Mouse (Mus musculus) limb, embryonic 13.5 days (tissue): ENCODE results near the gene Lysmd3. TPM values are rescaled to one million over a fixed set of nuclear protein-coding genes. Genes with fewer than 3 reads are reported as not detected.
"Not testable (repeated sequence)": the region's sequence is repeated elsewhere in the genome, so short reads cannot be mapped to it uniquely, and the experiment has no call there.

Experiments
- ATAC-seq: fragments of 200-750 bp; cut with Nextera tagmentation; 2 replicates; pipeline ENCODE4 v1.8.0; 2017; ENCODE audit warnings: low read depth, moderate number of reproducible peaks, moderate TSS enrichment; ENCODE audit not compliant: low FRiP score
- H3K27ac ChIP-seq: fragments of 300-500 bp; sonication (generic); 2 replicates; pipeline ENCODE4 v1.5.1; 2015; ENCODE audit warnings: inconsistent platforms, mild to moderate bottlenecking, moderate library complexity
- H3K27me3 ChIP-seq: fragments of 300-500 bp; sonication (generic); 2 replicates; pipeline ENCODE4 v1.6.1; 2015; ENCODE audit warnings: mild to moderate bottlenecking, inconsistent platforms
- H3K36me3 ChIP-seq: fragments of 300-500 bp; sonication (generic); 2 replicates; pipeline ENCODE4 v1.6.1; 2015; ENCODE audit warnings: inconsistent platforms, mild to moderate bottlenecking, moderate library complexity
- H3K4me1 ChIP-seq: fragments of 300-500 bp; sonication (generic); 2 replicates; pipeline ENCODE4 v1.6.1; 2015; ENCODE audit warnings: inconsistent platforms
- H3K4me2 ChIP-seq: fragments of 300-500 bp; sonication (generic); replicated peaks from 2 replicates; pipeline ENCODE4 v1.6.1; 2015; ENCODE audit warnings: inconsistent platforms, mild to moderate bottlenecking, moderate library complexity
- H3K4me3 ChIP-seq: fragments of 300-500 bp; sonication (generic); 2 replicates; pipeline ENCODE4 v1.5.1; 2015; ENCODE audit warnings: moderate library complexity, mild to moderate bottlenecking, inconsistent platforms
- H3K9ac ChIP-seq: fragments of 300-500 bp; sonication (generic); 2 replicates; pipeline ENCODE4 v1.6.1; 2015; ENCODE audit warnings: mild to moderate bottlenecking, inconsistent platforms
- H3K9me3 ChIP-seq: fragments of 300-500 bp; sonication (generic); 2 replicates; pipeline ENCODE4 v1.6.1; 2016; ENCODE audit warnings: inconsistent platforms
- WGBS: fragments of 180-500 bp; shearing (Covaris S2); methylation state at CpG from one replicate; pipeline ENCODE4 v1.1.7; 2015; 5-methylcytosine and 5-hydroxymethylcytosine counted together
- polyA plus RNA-seq: library from polyadenylated mRNA; unstranded; fragments of >200 nt; fragmentation: Nextera tagmentation; extraction: Ambion mirVana; gene quantifications from 2 replicates; pipeline ENCODE4 v1.2.1, GENCODE M21; 2015

The Lysmd3 gene
- polyA plus RNA-seq, 1 experiment from 2014 or later, result 31.2 TPM

DNA sequence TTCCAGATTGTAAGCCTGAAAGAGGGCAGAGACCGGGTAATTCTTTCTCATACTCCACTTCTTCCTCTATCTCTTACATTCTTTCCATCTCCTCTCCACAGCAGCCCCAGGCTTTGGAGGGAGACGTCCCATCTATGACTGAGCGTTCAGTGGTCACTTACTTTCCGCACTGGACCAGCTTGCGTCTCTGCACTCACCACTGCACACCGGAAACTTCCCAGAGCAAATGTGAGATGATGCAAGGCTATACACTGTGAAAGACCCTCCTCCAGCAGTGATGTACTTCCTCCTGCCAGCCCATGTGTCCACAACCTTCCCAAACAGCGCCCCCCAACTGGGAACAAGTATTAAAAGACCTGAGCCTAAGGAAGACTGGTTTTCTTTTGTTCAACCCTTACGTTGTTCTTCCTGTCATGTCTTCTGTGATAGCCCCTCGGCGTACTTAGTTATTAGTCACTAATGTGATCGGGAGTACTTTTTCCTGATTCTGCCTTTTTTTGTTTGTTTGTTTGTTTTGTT is 13.4 kb upstream of the Lysmd3 start:
- no peaks in the 10 kb centered on the region for H3K27me3 ChIP-seq
- ATAC-seq, result no peak
- no peaks in the 10 kb centered on the region for H3K36me3 ChIP-seq
- no peak overlapping the region for H3K4me2 ChIP-seq
- H3K9ac ChIP-seq, result no peak overlapping the region
- no peak overlapping the region for H3K27ac ChIP-seq
- WGBS, result 89% methylated on average over 11 of the region's 11 CpGs
- H3K4me3 ChIP-seq, result no peak overlapping the region
- H3K9me3 ChIP-seq, result no peaks in the 10 kb centered on the region
- H3K4me1 ChIP-seq, result no peaks in the 10 kb centered on the region

- Histone ChIP-seq H3K27me3 (no peaks in the 10 kb centered on the region), H3K4me3 (no peak overlapping the region), H3K9ac (no peak overlapping the region), H3K27ac (no peak overlapping the region), H3K4me2 (no peak overlapping the region), H3K36me3 (no peaks in the 10 kb centered on the region), H3K9me3 (no peaks in the 10 kb centered on the region), H3K4me1 (no peaks in the 10 kb centered on the region)
- WGBS, result 83% methylated on average over 6 of the region's 6 CpGs
- no peak for ATAC-seq
Measured at GRCm38 (mm10) chr13:81646348-81646747, 11.1 kb upstream of the Lysmd3 start.

DNA sequence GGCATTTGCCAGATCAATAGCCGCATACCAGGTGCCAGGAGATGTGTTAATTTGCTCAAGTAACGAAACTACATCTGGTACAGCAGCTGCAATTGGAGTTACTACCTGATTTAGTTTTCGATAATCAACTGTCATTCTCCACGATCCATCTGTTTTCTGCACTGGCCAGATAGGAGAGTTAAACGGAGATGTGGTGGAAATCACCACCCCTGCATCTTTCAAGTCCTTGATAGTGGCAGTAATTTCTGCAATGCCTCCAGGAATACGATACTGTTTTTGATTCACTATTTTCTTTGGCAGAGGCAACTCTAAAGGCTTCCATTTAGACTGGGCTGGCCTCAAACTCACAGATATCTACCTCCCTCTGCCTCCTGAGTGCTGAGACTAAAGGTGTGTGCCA is 7.1 kb upstream of the Lysmd3 start:
- WGBS, result 79% methylated on average over 5 of the region's 6 CpGs
- not testable (repeated sequence) for H3K36me3 ChIP-seq, ATAC-seq

GRCm38 (mm10) chr13:81656091-81656850 is 1.2 kb upstream of the Lysmd3 start:
- H3K9me3 ChIP-seq, result no peaks in the 10 kb centered on the region
- H3K4me2 ChIP-seq, result no peak overlapping the region; the same call in 1 of the 2 replicates
- WGBS, result 38% methylated on average over 14 of the region's 14 CpGs
- H3K9ac ChIP-seq, result no peak overlapping the region
- no peak overlapping the region for H3K27ac ChIP-seq
- H3K36me3 ChIP-seq, result no peaks in the 10 kb centered on the region
- no peak overlapping the region for H3K4me3 ChIP-seq
- H3K4me1 ChIP-seq, result peaks cover 14% of the 10 kb centered on the region
- no peaks in the 10 kb centered on the region for H3K27me3 ChIP-seq
- no peak for ATAC-seq

More for the DNA sequence above, 7.1 kb upstream of the Lysmd3 start:
- not testable (repeated sequence) for H3K9me3 ChIP-seq, H3K4me1 ChIP-seq, H3K27ac ChIP-seq, H3K9ac ChIP-seq, H3K27me3 ChIP-seq, H3K4me2 ChIP-seq, H3K4me3 ChIP-seq

DNA sequence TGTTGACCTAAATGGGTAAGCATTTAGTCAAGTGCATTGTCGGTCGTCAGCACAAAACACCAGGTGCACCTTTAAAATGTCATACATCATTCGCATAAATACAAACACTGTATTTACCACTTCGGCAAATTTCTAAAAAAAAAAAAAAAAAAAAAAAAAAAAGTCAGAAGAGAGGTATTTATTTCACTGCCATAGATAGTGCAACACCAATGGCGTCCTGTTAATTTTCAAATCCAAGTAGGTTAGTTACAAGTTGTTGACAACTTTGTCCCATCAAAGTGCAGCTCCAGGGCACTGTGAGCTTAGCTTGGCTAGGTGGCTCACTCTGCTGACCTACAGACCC is 484 bp upstream of the Lysmd3 start:
- Histone ChIP-seq H3K27me3 (no peaks in the 10 kb centered on the region), H3K9me3 (no peaks in the 10 kb centered on the region), H3K4me1 (peaks cover 14% of the 10 kb centered on the region), H3K4me2 (peak overlapping the region; percentile 72), H3K9ac (peak overlapping the region; percentile 82), H3K4me3 (peak overlapping the region; percentile 78), H3K36me3 (peaks cover 4% of the 10 kb centered on the region; the same call in 1 of the 2 replicates), H3K27ac (peak overlapping the region; percentile 79)
- ATAC-seq, result no peak
- WGBS, result 17% methylated on average over 5 of the region's 5 CpGs

- no peaks in the 10 kb centered on the region for H3K27me3 ChIP-seq
- H3K4me1 ChIP-seq, result peaks cover 14% of the 10 kb centered on the region
- H3K4me2 ChIP-seq, result peak overlapping the region; percentile 72
- peak overlapping the region; percentile 82 for H3K9ac ChIP-seq
- peaks cover 4% of the 10 kb centered on the region; the same call in 1 of the 2 replicates for H3K36me3 ChIP-seq
- H3K4me3 ChIP-seq, result peak overlapping the region; percentile 78
- ATAC-seq, result no peak; the same call in 1 of the 2 replicates
- H3K9me3 ChIP-seq, result no peaks in the 10 kb centered on the region
- H3K27ac ChIP-seq, result peak overlapping the region; percentile 79
- WGBS, result 15% methylated on average over 21 of the region's 21 CpGs
Measured at GRCm38 (mm10) chr13:81658053-81658752, 740 bp downstream of the Lysmd3 start.

GRCm38 (mm10) chr13:81663566-81664330 is 6.3 kb downstream of the Lysmd3 start:
- Histone ChIP-seq H3K27me3 (no peaks in the 10 kb centered on the region), H3K36me3 (peaks cover 45% of the 10 kb centered on the region), H3K4me2 (no peak overlapping the region), H3K9ac (no peak overlapping the region), H3K9me3 (no peaks in the 10 kb centered on the region), H3K27ac (no peak overlapping the region), H3K4me1 (peaks cover 8% of the 10 kb centered on the region), H3K4me3 (no peak overlapping the region)
- WGBS, result 86% methylated on average over 12 of the region's 12 CpGs
- no peak for ATAC-seq

GRCm38 (mm10) chr13:81664331-81664698 is 6.9 kb downstream of the Lysmd3 start:
- Histone ChIP-seq H3K9me3 (no peaks in the 10 kb centered on the region), H3K4me2 (no peak overlapping the region), H3K27me3 (no peaks in the 10 kb centered on the region), H3K36me3 (peaks cover 51% of the 10 kb centered on the region), H3K4me3 (no peak overlapping the region), H3K9ac (no peak overlapping the region), H3K4me1 (peaks cover 2% of the 10 kb centered on the region; the same call in 1 of the 2 replicates), H3K27ac (no peak overlapping the region)
- no peak for ATAC-seq
- 88% methylated on average over 5 of the region's 5 CpGs for WGBS

DNA sequence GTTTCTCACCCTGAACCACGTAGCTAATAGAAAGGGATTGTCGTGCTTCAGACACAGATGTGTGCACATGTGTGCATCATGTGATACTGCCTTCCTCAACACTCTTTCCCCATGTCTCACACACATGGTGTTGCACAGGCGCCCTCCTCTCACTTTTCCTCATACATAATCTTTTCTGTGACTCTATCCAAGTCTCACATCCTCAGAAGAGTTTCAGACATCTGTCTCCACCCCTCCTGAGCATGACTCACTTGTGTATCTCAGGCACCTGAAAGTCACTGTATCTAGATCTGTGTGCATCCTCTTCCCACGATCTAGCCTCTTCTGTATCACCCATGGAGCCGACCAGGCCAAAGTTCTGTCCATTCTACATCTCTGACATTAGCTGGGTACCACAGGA is 10.2 kb downstream of the Lysmd3 start:
- H3K27me3 ChIP-seq, result no peaks in the 10 kb centered on the region
- no peak overlapping the region for H3K9ac ChIP-seq
- no peak overlapping the region for H3K27ac ChIP-seq
- no peaks in the 10 kb centered on the region for H3K9me3 ChIP-seq
- H3K4me1 ChIP-seq, result no peaks in the 10 kb centered on the region; the same call in 1 of the 2 replicates
- WGBS, result 89% methylated on average over 5 of the region's 5 CpGs
- H3K36me3 ChIP-seq, result peaks cover 57% of the 10 kb centered on the region
- ATAC-seq, result no peak
- no peak overlapping the region for H3K4me2 ChIP-seq
- H3K4me3 ChIP-seq, result no peak overlapping the region

- 77% methylated on average over 8 of the region's 8 CpGs for WGBS
Measured at GRCm38 (mm10) chr13:81675333-81675732, 17.9 kb downstream of the Lysmd3 start.

GRCm38 (mm10) chr13:81683107-81683506 is 25.6 kb downstream of the Lysmd3 start:
- H3K9me3 ChIP-seq, result no peaks in the 10 kb centered on the region
- no peak overlapping the region for H3K9ac ChIP-seq
- no peak overlapping the region for H3K27ac ChIP-seq
- H3K4me2 ChIP-seq, result no peak overlapping the region
- H3K4me3 ChIP-seq, result no peak overlapping the region
- no peak for ATAC-seq
- peaks cover 9% of the 10 kb centered on the region; the same call in 1 of the 2 replicates for H3K36me3 ChIP-seq
- no peaks in the 10 kb centered on the region for H3K4me1 ChIP-seq
- 92% methylated on average over 3 of the region's 3 CpGs for WGBS
- H3K27me3 ChIP-seq, result no peaks in the 10 kb centered on the region

More at GRCm38 (mm10) chr13:81675333-81675732, 17.9 kb downstream of the Lysmd3 start:
- no peaks in the 10 kb centered on the region for H3K27me3 ChIP-seq
- H3K36me3 ChIP-seq, result peaks cover 32% of the 10 kb centered on the region
- H3K4me2 ChIP-seq, result no peak overlapping the region
- no peak overlapping the region for H3K9ac ChIP-seq
- H3K4me1 ChIP-seq, result no peaks in the 10 kb centered on the region
- H3K27ac ChIP-seq, result no peak overlapping the region
- ATAC-seq, result no peak
- H3K9me3 ChIP-seq, result no peaks in the 10 kb centered on the region
- no peak overlapping the region for H3K4me3 ChIP-seq

DNA sequence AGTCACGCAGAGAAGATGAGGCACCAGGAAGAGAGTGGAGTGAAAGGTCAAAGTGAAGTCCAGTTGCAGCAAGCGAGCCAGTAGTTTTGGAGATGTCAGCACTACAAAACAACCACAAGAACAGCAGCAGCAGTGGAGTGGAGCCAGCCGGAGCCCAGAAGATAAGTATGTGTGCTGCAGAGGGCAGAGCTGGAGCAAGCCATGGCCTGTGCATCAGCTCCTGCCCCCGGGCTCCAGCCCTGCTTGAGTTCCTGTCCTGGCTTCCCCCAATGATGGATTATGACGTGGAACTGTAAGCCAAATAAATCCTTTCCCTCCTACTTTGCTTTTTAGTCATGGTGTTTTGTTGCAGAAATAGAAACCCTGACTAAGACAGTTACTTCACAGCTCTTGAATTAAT is 26.8 kb downstream of the Lysmd3 start:
- no peak overlapping the region for H3K9ac ChIP-seq
- H3K9me3 ChIP-seq, result no peaks in the 10 kb centered on the region
- H3K4me2 ChIP-seq, result no peak overlapping the region
- H3K36me3 ChIP-seq, result peaks cover 9% of the 10 kb centered on the region; the same call in 1 of the 2 replicates
- no peak overlapping the region for H3K27ac ChIP-seq
- H3K4me1 ChIP-seq, result no peaks in the 10 kb centered on the region
- no peak overlapping the region for H3K4me3 ChIP-seq
- ATAC-seq, result no peak
- no peaks in the 10 kb centered on the region for H3K27me3 ChIP-seq
- 82% methylated on average over 5 of the region's 5 CpGs for WGBS
